In the genomic region with DNA sequence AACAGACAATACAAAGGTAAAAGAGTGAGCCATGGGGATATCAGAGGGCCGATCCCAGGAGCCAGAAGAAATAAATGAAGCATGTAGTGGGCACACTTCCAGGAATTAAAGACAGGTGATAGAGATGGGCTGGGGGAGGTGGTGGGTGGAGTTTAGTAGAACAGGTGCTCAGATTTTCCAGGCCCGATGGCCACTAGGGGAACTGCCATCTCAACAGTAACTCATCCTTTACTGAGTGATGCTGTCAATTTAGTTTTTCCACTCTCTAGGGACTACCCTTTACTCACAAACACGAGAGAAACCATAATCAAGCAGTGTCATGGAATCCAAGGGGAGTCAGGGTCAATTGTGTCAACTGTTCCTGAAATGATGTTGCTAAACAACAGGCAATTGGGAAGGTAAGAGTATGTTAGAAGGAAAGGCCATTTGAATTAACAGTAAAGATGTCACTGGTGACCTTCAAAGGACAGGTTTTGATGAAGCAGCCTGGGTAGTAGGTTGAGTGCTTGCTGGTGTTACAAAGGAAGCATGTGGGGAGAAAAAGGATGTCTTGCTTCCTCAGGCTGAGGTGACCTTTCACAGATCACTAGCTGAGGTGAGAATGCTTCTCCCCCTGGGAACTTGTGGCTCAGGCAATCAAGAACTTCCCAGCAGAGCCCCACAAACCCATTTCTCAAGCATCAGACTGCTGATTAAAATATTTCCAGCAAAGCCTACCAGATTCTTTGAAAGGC, we compare ENCODE assay signal across 21 mouse cellular contexts.
DNase-seq lines count a peak whose midpoint lies in the region; ATAC-seq lines count a peak whose summit lies in the region.
"Had no signal": no experiment of that assay in that cellular context is flagged by ENCODE, and none has a peak within 500 bp of the region (broad histone marks: within the 10 kb centered on the region; RNA-seq: fewer than 3 reads in every experiment).

No protein-coding gene starts in this region.

- peak; percentile 18 for DNase-seq in 416B (ENCODE audit: low read depth)
- DNase-seq in induced T-regulatory cell, adult 2 months (ENCODE audit: low read depth): peak; percentile 46
- DNase-seq in retina, postnatal 1 day: no peak
- DNase-seq in spleen, postnatal 4 days (ENCODE audit: low spot score in 2 of 2): no peak
- no peak for DNase-seq in cerebellum, postnatal 25 days
- DNase-seq: adrenal gland, adult 8-10 months; adrenal gland, postnatal 36 days; cerebellum, adult 18-20 months; cerebellum, adult 9-10 months; cerebellum, postnatal 36 days; embryo, embryonic 11 days; gastrocnemius, postnatal 10 days; gastrocnemius, postnatal 36 days; heart, adult 2 months; heart, postnatal 14 days; heart, postnatal 4 days; kidney, adult 11 months had no signal

- peak; percentile 72 for ATAC-seq in CD4-positive, CD25-positive, alpha-beta regulatory T cell, adult 4 months
- ATAC-seq: forebrain, embryonic 15.5 days; hindbrain, postnatal 0 days; intestine, embryonic 15.5 days had no signal

Comparison
In these comparisons a context has a peak if more than half of its experiments do, and no peak if none do; other contexts are left out.
1. DNase-seq: peak in 416B (single experiment) and induced T-regulatory cell, adult 2 months (single experiment); none in retina, postnatal 1 day (single experiment), spleen, postnatal 4 days (0 of 2) and cerebellum, postnatal 25 days (0 of 2).